Mouse (Mus musculus): Measurements from ENCODE around the gene Svep1. TPM values are rescaled to one million over a fixed set of nuclear protein-coding genes. Genes with fewer than 3 reads are reported as not detected.

The Svep1 gene
- polyA plus RNA-seq, 1 experiment: 20.0 TPM

GRCm38 (mm10) chr4:58149186-58149585, 57.5 kb downstream of the Svep1 start:
- H3K4me1 ChIP-seq (ENCODE audit: control insufficient read depth, insufficient read depth, low read length): peaks cover 3% of the 10 kb centered on the region
- no peak for DNase-seq
- TF ChIP-seq CTCF (IDR thresholded peaks at IDR 0.05; ENCODE audit: insufficient read depth, low read length): no peak
- TF ChIP-seq POLR2A (IDR thresholded peaks at IDR 0.05; ENCODE audit: borderline replicate concordance, extremely low read depth, low read depth, low read length): no peak
- H3K4me3 ChIP-seq (replicated peaks; ENCODE audit: extremely low read depth, low read depth, low read length): no peak overlapping the region
- WGBS: 16% methylated on average over 1 of the region's 1 CpGs

GRCm38 (mm10) chr4:58148547-58148946, 58.1 kb downstream of the Svep1 start:
- no peak overlapping the region for H3K4me3 ChIP-seq (replicated peaks; ENCODE audit: extremely low read depth, low read depth, low read length)
- DNase-seq: no peak
- H3K4me1 ChIP-seq (ENCODE audit: control insufficient read depth, insufficient read depth, low read length): peaks cover 3% of the 10 kb centered on the region
- TF ChIP-seq CTCF (IDR thresholded peaks at IDR 0.05; ENCODE audit: insufficient read depth, low read length) (no peak), POLR2A (IDR thresholded peaks at IDR 0.05; ENCODE audit: borderline replicate concordance, extremely low read depth, low read depth, low read length) (no peak)

- no peak overlapping the region for H3K4me3 ChIP-seq (replicated peaks; ENCODE audit: extremely low read depth, low read depth, low read length)
- TF ChIP-seq POLR2A (IDR thresholded peaks at IDR 0.05; ENCODE audit: borderline replicate concordance, extremely low read depth, low read depth, low read length) (no peak), CTCF (IDR thresholded peaks at IDR 0.05; ENCODE audit: insufficient read depth, low read length) (no peak)
- H3K4me1 ChIP-seq (ENCODE audit: control insufficient read depth, insufficient read depth, low read length): peaks cover 3% of the 10 kb centered on the region
- no peak for DNase-seq
- WGBS: 96% methylated on average over 2 of the region's 2 CpGs
Observed at GRCm38 (mm10) chr4:58146676-58147075, 60.0 kb downstream of the Svep1 start.

- Histone ChIP-seq H3K4me3 (replicated peaks; ENCODE audit: extremely low read depth, low read depth, low read length) (no peak overlapping the region), H3K4me1 (ENCODE audit: control insufficient read depth, insufficient read depth, low read length) (no peaks in the 10 kb centered on the region)
- TF ChIP-seq POLR2A (IDR thresholded peaks at IDR 0.05; ENCODE audit: borderline replicate concordance, extremely low read depth, low read depth, low read length) (no peak), CTCF (IDR thresholded peaks at IDR 0.05; ENCODE audit: insufficient read depth, low read length) (no peak)
- DNase-seq: no peak
- WGBS: 78% methylated on average over 8 of the region's 8 CpGs
Observed at GRCm38 (mm10) chr4:58139764-58140556, 66.7 kb downstream of the Svep1 start.

- H3K4me1 ChIP-seq (ENCODE audit: control insufficient read depth, insufficient read depth, low read length): no peaks in the 10 kb centered on the region
- TF ChIP-seq POLR2A (IDR thresholded peaks at IDR 0.05; ENCODE audit: borderline replicate concordance, extremely low read depth, low read depth, low read length): no peak
- no peak for TF ChIP-seq CTCF (IDR thresholded peaks at IDR 0.05; ENCODE audit: insufficient read depth, low read length)
- no peak overlapping the region for H3K4me3 ChIP-seq (replicated peaks; ENCODE audit: extremely low read depth, low read depth, low read length)
- 79% methylated on average over 6 of the region's 6 CpGs for WGBS
- DNase-seq: no peak
Observed at GRCm38 (mm10) chr4:58139241-58139640, 67.4 kb downstream of the Svep1 start.

GRCm38 (mm10) chr4:58133610-58134309, 72.9 kb downstream of the Svep1 start:
- WGBS: 62% methylated on average over 1 of the region's 1 CpGs
- no peak for TF ChIP-seq POLR2A (IDR thresholded peaks at IDR 0.05; ENCODE audit: borderline replicate concordance, extremely low read depth, low read depth, low read length)
- no peak for TF ChIP-seq CTCF (IDR thresholded peaks at IDR 0.05; ENCODE audit: insufficient read depth, low read length)
- Histone ChIP-seq H3K4me1 (ENCODE audit: control insufficient read depth, insufficient read depth, low read length) (no peaks in the 10 kb centered on the region), H3K4me3 (replicated peaks; ENCODE audit: extremely low read depth, low read depth, low read length) (no peak overlapping the region)
- no peak for DNase-seq

GRCm38 (mm10) chr4:58129844-58130243, 76.8 kb downstream of the Svep1 start:
- TF ChIP-seq CTCF (IDR thresholded peaks at IDR 0.05; ENCODE audit: insufficient read depth, low read length) (no peak), POLR2A (IDR thresholded peaks at IDR 0.05; ENCODE audit: borderline replicate concordance, extremely low read depth, low read depth, low read length) (no peak)

GRCm38 (mm10) chr4:58127024-58127423, 79.6 kb downstream of the Svep1 start:
- no peak for DNase-seq
- no peaks in the 10 kb centered on the region for H3K4me1 ChIP-seq (ENCODE audit: control insufficient read depth, insufficient read depth, low read length)
- TF ChIP-seq POLR2A (IDR thresholded peaks at IDR 0.05; ENCODE audit: borderline replicate concordance, extremely low read depth, low read depth, low read length) (no peak), CTCF (IDR thresholded peaks at IDR 0.05; ENCODE audit: insufficient read depth, low read length) (no peak)
- WGBS: 82% methylated on average over 5 of the region's 5 CpGs
- no peak overlapping the region for H3K4me3 ChIP-seq (replicated peaks; ENCODE audit: extremely low read depth, low read depth, low read length)

More at GRCm38 (mm10) chr4:58129844-58130243, 76.8 kb downstream of the Svep1 start:
- 83% methylated on average over 4 of the region's 4 CpGs for WGBS
- H3K4me1 ChIP-seq (ENCODE audit: control insufficient read depth, insufficient read depth, low read length): no peaks in the 10 kb centered on the region
- no peak overlapping the region for H3K4me3 ChIP-seq (replicated peaks; ENCODE audit: extremely low read depth, low read depth, low read length)
- DNase-seq: no peak

GRCm38 (mm10) chr4:58115452-58115851, 91.2 kb downstream of the Svep1 start:
- H3K4me1 ChIP-seq (ENCODE audit: control insufficient read depth, insufficient read depth, low read length): no peaks in the 10 kb centered on the region
- TF ChIP-seq CTCF (IDR thresholded peaks at IDR 0.05; ENCODE audit: insufficient read depth, low read length) (no peak), POLR2A (IDR thresholded peaks at IDR 0.05; ENCODE audit: borderline replicate concordance, extremely low read depth, low read depth, low read length) (no peak)
- no peak for DNase-seq
- H3K4me3 ChIP-seq (replicated peaks; ENCODE audit: extremely low read depth, low read depth, low read length): no peak overlapping the region
- 71% methylated on average over 8 of the region's 8 CpGs for WGBS
